Mouse (Mus musculus) lung, embryonic 14.5 days (tissue): Measurements from ENCODE around the gene Lix1l. TPM values are rescaled to one million over a fixed set of nuclear protein-coding genes. Genes with fewer than 3 reads are reported as not detected.

Experiments
- ATAC-seq: fragments of 200-750 bp; cut with Nextera tagmentation; 2 replicates; pipeline ENCODE4 v1.8.0; 2017; ENCODE audit warnings: mild to moderate bottlenecking, moderate TSS enrichment, moderate library complexity; ENCODE audit not compliant: insufficient read depth
- DNase-seq: peaks from one replicate; pipeline ENCODE4 v3.0.0-alpha.2; 2015
- H3K27ac ChIP-seq: fragments of 300-500 bp; sonication (generic); 2 replicates; pipeline ENCODE4 v1.5.1; 2014; ENCODE audit warnings: low read depth, mild to moderate bottlenecking, moderate library complexity
- H3K27me3 ChIP-seq: fragments of 300-500 bp; sonication (generic); 2 replicates; pipeline ENCODE4 v1.6.1; 2014; ENCODE audit warnings: low read length, control low read depth; ENCODE audit not compliant: insufficient read depth
- H3K36me3 ChIP-seq: fragments of 300-500 bp; sonication (generic); 2 replicates; pipeline ENCODE4 v1.6.1; 2014; ENCODE audit warnings: control low read depth; ENCODE audit not compliant: insufficient read depth
- H3K4me1 ChIP-seq: fragments of 300-500 bp; sonication (generic); 2 replicates; pipeline ENCODE4 v1.6.1; 2014; ENCODE audit warnings: antibody characterized with exemption, control low read depth; ENCODE audit not compliant: insufficient read depth
- H3K4me2 ChIP-seq: fragments of 300-500 bp; sonication (generic); 2 replicates; pipeline ENCODE4 v1.6.1; 2014; ENCODE audit warnings: mild to moderate bottlenecking
- H3K4me3 ChIP-seq: fragments of 300-500 bp; sonication (generic); 2 replicates; pipeline ENCODE4 v1.5.1; 2014; ENCODE audit warnings: low read depth, low read length
- H3K9ac ChIP-seq: fragments of 300-500 bp; sonication (generic); 2 replicates; pipeline ENCODE4 v1.6.1; 2014
- H3K9me3 ChIP-seq: fragments of 300-500 bp; sonication (generic); 2 replicates; pipeline ENCODE4 v1.6.1; 2016; ENCODE audit warnings: low read depth, low read length, control low read depth
- CTCF ChIP-seq: IDR thresholded peaks from 2 replicates; pipeline ENCODE4 v1.5.1; 2016; ENCODE audit warnings: antibody characterized with exemption, low read depth
- WGBS: fragments of 180-500 bp; shearing (Covaris S2); extraction: QIAGEN DNeasy Blood & Tissue Kit; methylation state at CpG from one replicate; pipeline ENCODE4 v1.1.7; 2014; 5-methylcytosine and 5-hydroxymethylcytosine counted together
- polyA plus RNA-seq: library from polyadenylated mRNA; unstranded; fragments of >200 nt; fragmentation: Nextera tagmentation; extraction: Ambion mirVana; gene quantifications from 2 replicates; pipeline ENCODE4 v1.2.1, GENCODE M21; 2014

Gene Lix1l
- polyA plus RNA-seq, 1 experiment from 2014 or later = 7.9 TPM

GRCm38 (mm10) chr3:96560881-96561668 lies 39.9 kb upstream of the Lix1l start:
- Histone ChIP-seq H3K27me3 (no peaks in the 10 kb centered on the region), H3K9ac (peak overlapping the region; percentile 95), H3K4me3 (peak overlapping the region; percentile 77), H3K4me1 (peaks cover 23% of the 10 kb centered on the region), H3K27ac (peak overlapping the region; percentile 77; the same call in 1 of the 2 replicates), H3K9me3 (no peaks in the 10 kb centered on the region), H3K36me3 (peaks cover 25% of the 10 kb centered on the region), H3K4me2 (peak overlapping the region; percentile 93)
- no peak for ATAC-seq
- DNase-seq = no peak
- TF ChIP-seq CTCF = no peak
- WGBS = 83% methylated on average over 9 of the region's 9 CpGs

GRCm38 (mm10) chr3:96561946-96562681 lies 38.8 kb upstream of the Lix1l start:
- 32% methylated on average over 10 of the region's 10 CpGs for WGBS
- Histone ChIP-seq H3K36me3 (peaks cover 25% of the 10 kb centered on the region), H3K27me3 (no peaks in the 10 kb centered on the region), H3K9ac (no peak overlapping the region), H3K27ac (peak overlapping the region; percentile 65), H3K4me3 (peak overlapping the region; percentile 77), H3K4me1 (peaks cover 16% of the 10 kb centered on the region), H3K4me2 (peak overlapping the region; percentile 93), H3K9me3 (no peaks in the 10 kb centered on the region)
- no peak for TF ChIP-seq CTCF
- peak; percentile 56 for DNase-seq
- ATAC-seq = no peak

GRCm38 (mm10) chr3:96563267-96563666 lies 37.7 kb upstream of the Lix1l start:
- Histone ChIP-seq H3K36me3 (peaks cover 25% of the 10 kb centered on the region), H3K4me2 (no peak overlapping the region), H3K4me1 (peaks cover 16% of the 10 kb centered on the region), H3K4me3 (no peak overlapping the region), H3K9me3 (no peaks in the 10 kb centered on the region), H3K27ac (peak overlapping the region; percentile 81), H3K27me3 (no peaks in the 10 kb centered on the region), H3K9ac (no peak overlapping the region)
- no peak for TF ChIP-seq CTCF
- DNase-seq = no peak
- ATAC-seq = no peak
- 88% methylated on average over 8 of the region's 8 CpGs for WGBS

- peak overlapping the region; percentile 81 for H3K27ac ChIP-seq
- H3K4me3 ChIP-seq = no peak overlapping the region
- H3K27me3 ChIP-seq = no peaks in the 10 kb centered on the region
- H3K4me2 ChIP-seq = peak overlapping the region; percentile 29; the same call in 1 of the 2 replicates
- no peaks in the 10 kb centered on the region for H3K9me3 ChIP-seq
- DNase-seq (peak; percentile 70), ATAC-seq (peak; percentile 69)
- no peak for TF ChIP-seq CTCF
- H3K9ac ChIP-seq = no peak overlapping the region
- H3K4me1 ChIP-seq = peaks cover 16% of the 10 kb centered on the region
- WGBS = 37% methylated on average over 10 of the region's 10 CpGs
- peaks cover 25% of the 10 kb centered on the region for H3K36me3 ChIP-seq
These were observed 36.9 kb upstream of the Lix1l start for GRCm38 (mm10) chr3:96563911-96564632.

- DNase-seq (peak; percentile 60), ATAC-seq (peak; percentile 23; the same call in 1 of the 2 replicates)
- peak overlapping the region; percentile 29; the same call in 1 of the 2 replicates for H3K4me2 ChIP-seq
- peak overlapping the region; percentile 81 for H3K27ac ChIP-seq
- H3K4me1 ChIP-seq = peaks cover 13% of the 10 kb centered on the region
- peaks cover 20% of the 10 kb centered on the region for H3K36me3 ChIP-seq
- TF ChIP-seq CTCF = no peak
- no peak overlapping the region for H3K4me3 ChIP-seq
- no peaks in the 10 kb centered on the region for H3K9me3 ChIP-seq
- 25% methylated on average over 7 of the region's 7 CpGs for WGBS
- H3K9ac ChIP-seq = no peak overlapping the region
- no peaks in the 10 kb centered on the region for H3K27me3 ChIP-seq
These were observed 36.3 kb upstream of the Lix1l start for GRCm38 (mm10) chr3:96564633-96565032.

GRCm38 (mm10) chr3:96565105-96565504 lies 35.8 kb upstream of the Lix1l start:
- Histone ChIP-seq H3K36me3 (peaks cover 15% of the 10 kb centered on the region), H3K27ac (peak overlapping the region; percentile 81), H3K9ac (no peak overlapping the region), H3K4me2 (no peak overlapping the region), H3K27me3 (no peaks in the 10 kb centered on the region), H3K4me1 (peaks cover 9% of the 10 kb centered on the region), H3K9me3 (no peaks in the 10 kb centered on the region), H3K4me3 (no peak overlapping the region)
- no peak for DNase-seq
- no peak for ATAC-seq
- TF ChIP-seq CTCF = no peak
- 78% methylated on average over 2 of the region's 3 CpGs for WGBS
